Mouse (Mus musculus) hindbrain, embryonic 13.5 days (tissue): ENCODE measurements around the gene Nfic. TPM values are rescaled to one million over a fixed set of nuclear protein-coding genes. Genes with fewer than 3 reads are reported as not detected.

Source experiments
- ATAC-seq: fragments of 200-750 bp; cut with Nextera tagmentation; 2 replicates; pipeline ENCODE4 v1.8.0; 2017; ENCODE audit warnings: moderate TSS enrichment; ENCODE audit not compliant: low FRiP score
- H3K27ac ChIP-seq: fragments of 300-500 bp; sonication (generic); 2 replicates; pipeline ENCODE4 v1.5.1; 2015; ENCODE audit warnings: inconsistent platforms, mild to moderate bottlenecking, moderate library complexity
- H3K27me3 ChIP-seq: fragments of 300-500 bp; sonication (generic); 2 replicates; pipeline ENCODE4 v1.6.1; 2015; ENCODE audit warnings: mild to moderate bottlenecking, inconsistent platforms
- H3K36me3 ChIP-seq: fragments of 300-500 bp; sonication (generic); 2 replicates; pipeline ENCODE4 v1.6.1; 2015; ENCODE audit warnings: mild to moderate bottlenecking, inconsistent platforms
- H3K4me1 ChIP-seq: fragments of 300-500 bp; sonication (generic); replicated peaks from 2 replicates; pipeline ENCODE4 v1.6.1; 2015; ENCODE audit warnings: inconsistent platforms
- H3K4me2 ChIP-seq: fragments of 300-500 bp; sonication (generic); 2 replicates; pipeline ENCODE4 v1.6.1; 2015; ENCODE audit warnings: inconsistent platforms, mild to moderate bottlenecking, moderate library complexity
- H3K4me3 ChIP-seq: fragments of 300-500 bp; sonication (generic); 2 replicates; pipeline ENCODE4 v1.5.1; 2015; ENCODE audit warnings: mild to moderate bottlenecking, inconsistent platforms
- H3K9ac ChIP-seq: fragments of 300-500 bp; sonication (generic); 2 replicates; pipeline ENCODE4 v1.6.1; 2015; ENCODE audit warnings: mild to moderate bottlenecking, inconsistent platforms
- H3K9me3 ChIP-seq: fragments of 300-500 bp; sonication (generic); 2 replicates; pipeline ENCODE4 v1.6.1; 2016; ENCODE audit warnings: inconsistent platforms
- WGBS: fragments of 180-500 bp; shearing (Covaris S2); methylation state at CpG from one replicate; pipeline ENCODE4 v1.1.7; 2015; 5-methylcytosine and 5-hydroxymethylcytosine counted together
- polyA plus RNA-seq: library from polyadenylated mRNA; unstranded; fragments of >200 nt; fragmentation: Nextera tagmentation; extraction: Ambion mirVana; gene quantifications from 2 replicates; pipeline ENCODE4 v1.2.1, GENCODE M21; 2015

Nfic gene
- polyA plus RNA-seq, 1 experiment from 2014 or later, result 21.3 TPM

DNA sequence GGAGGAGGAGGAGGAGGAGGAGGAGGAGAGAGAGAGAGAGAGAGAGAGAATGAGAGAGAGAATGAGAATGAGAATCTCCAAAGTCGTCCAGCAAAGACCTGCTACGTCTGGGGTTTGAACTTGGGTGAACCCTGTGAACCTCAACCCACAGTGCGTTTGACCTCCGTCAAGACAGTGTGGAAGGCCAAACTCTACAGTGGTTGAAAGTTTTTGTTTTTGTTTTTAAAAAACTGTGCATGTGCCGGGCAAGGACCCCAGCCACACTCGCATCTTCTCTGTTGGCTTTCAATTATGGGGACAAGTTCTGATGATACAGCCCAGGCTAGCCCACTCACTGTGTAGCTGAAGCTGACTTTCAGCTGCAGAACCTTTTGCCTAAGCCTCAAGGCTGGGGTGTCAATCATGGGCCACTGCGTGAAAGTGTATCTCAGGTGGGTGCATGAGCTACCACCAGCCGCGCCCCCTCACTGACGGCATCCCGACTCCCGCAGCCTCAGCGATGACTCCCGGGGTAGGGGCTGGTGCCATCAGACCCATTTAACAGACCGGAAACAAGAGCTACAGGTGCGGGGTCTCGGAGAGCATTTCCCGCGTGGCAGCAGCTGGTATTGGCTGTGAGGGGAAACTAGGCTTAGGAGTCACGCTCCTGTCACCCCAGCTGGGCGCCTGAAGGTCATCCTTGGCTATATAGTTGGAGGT lies 23.1 kb downstream of the Nfic start:
- Histone ChIP-seq H3K9ac (no peak overlapping the region), H3K9me3 (no peaks in the 10 kb centered on the region), H3K36me3 (no peaks in the 10 kb centered on the region), H3K27ac (no peak overlapping the region), H3K4me3 (peak overlapping the region; percentile 16; the same call in 1 of the 2 replicates), H3K4me2 (peak overlapping the region; percentile 55), H3K4me1 (peaks cover 50% of the 10 kb centered on the region), H3K27me3 (peaks cover 35% of the 10 kb centered on the region)
- 66% methylated on average over 21 of the region's 21 CpGs for WGBS
- ATAC-seq, result peak; percentile 8

DNA sequence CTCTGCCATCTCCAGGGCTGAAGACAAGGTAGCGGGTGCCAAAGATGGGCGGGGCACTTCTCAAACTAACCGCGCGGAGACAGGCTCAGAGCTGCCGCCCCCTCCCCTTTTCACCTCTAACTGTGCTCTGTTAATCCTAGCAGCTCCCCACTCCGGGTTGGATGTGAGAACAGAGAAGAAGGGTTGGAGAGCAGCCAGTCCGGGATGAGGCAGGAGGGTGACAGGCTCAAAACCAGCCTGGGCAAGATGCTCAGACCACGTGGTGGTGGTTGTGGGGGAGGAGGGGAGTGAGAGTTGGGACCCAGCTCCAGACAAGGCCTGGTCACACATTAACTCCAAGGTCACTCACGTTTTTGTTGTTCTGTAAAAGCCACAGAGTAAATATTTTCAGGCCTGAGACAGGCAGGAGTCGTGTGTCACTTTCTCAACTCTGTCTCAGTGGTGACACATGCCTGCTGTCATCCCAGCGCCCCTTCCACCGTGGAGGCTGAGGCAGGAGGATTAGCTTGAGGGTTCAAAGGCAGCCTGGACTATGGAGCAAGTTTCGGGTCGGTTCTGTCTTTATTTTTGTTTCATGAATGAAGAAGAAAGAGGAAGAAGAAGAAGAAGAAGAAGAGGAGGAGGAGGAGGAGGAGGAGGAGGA lies 23.8 kb downstream of the Nfic start:
- Histone ChIP-seq H3K27me3 (peaks cover 37% of the 10 kb centered on the region), H3K27ac (peak overlapping the region; percentile 96), H3K4me2 (peak overlapping the region; percentile 83), H3K36me3 (no peaks in the 10 kb centered on the region), H3K4me1 (peaks cover 57% of the 10 kb centered on the region), H3K9ac (peak overlapping the region; percentile 90), H3K9me3 (no peaks in the 10 kb centered on the region), H3K4me3 (peak overlapping the region; percentile 73)
- 15% methylated on average over 15 of the region's 15 CpGs for WGBS
- ATAC-seq, result no peak

DNA sequence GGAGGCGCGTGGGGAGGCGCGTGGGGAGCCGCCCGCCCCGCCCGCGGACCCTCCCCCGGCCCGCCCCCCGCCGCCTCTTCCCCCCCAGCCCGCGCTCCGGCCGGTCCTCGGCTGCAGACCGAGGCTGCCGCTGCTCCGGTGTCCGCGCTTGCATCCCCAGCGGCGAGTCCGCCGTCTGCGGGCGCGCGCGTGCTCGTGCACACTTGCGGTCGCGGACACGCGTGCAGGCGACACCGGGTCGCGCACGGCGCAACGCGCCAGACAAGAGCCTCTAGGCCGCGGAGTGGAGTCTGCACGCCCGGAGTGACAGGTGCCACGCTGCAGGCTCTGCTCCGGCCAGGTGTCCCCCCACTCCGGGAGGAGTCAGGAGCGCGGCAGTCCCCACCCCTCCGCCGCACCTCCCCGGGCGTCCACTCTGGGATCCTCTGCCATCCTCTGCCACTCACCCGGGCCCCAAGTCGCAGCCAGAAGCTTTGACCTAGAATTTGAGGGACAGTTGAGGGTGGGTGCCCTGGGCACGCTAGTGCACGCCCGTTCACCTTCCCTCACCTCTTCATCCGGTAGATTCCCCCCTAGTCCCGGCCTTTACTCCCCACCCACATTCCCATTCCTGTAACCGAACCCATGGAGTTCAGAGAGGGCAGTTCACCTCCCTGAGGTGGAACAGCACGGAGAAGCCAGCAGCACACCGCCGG lies 24.5 kb downstream of the Nfic start:
- H3K27me3 ChIP-seq, result peaks cover 40% of the 10 kb centered on the region
- ATAC-seq, result peak; percentile 5; the same call in 1 of the 2 replicates
- WGBS, result 1% methylated on average over 51 of the region's 70 CpGs

DNA sequence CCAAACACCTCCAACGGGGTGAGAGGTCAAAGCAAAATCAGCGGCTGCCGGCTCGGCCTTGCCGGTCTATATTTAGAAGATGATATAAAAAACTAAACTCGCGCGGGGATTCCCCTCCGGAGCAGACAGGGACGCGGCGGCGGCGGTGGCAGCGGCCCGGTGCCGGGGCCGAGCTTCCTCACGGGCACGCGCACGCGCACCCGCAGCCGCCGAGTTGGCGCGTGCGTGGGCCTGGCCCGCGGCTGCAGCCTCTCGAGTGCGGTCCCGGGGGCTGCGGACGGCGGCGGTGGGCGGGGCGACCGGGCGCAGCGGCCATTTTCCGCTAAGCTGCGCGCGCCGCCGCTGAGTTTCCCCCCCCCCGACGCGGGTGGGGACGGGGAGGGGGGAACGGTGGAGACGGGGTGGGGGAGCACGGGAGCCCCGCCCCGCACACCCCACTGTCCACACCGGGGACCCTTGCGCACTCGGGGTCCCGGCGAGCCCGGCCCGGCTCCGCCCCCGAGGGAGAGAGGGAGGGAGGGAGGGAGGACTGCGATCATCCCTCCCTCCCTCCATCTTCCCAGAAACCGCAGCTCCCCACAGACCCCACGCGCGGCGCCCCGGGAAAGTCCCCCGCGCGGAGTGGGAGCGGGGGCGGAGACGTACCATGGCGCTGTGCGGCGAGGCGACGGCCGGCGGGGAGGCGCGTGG lies 25.1 kb downstream of the Nfic start:
- peaks cover 68% of the 10 kb centered on the region for H3K4me1 ChIP-seq
- H3K9me3 ChIP-seq, result no peaks in the 10 kb centered on the region
- peak overlapping the region; percentile 73 for H3K4me3 ChIP-seq
- peak overlapping the region; percentile 96 for H3K27ac ChIP-seq
- WGBS, result under 1% methylated on average over 56 of the region's 89 CpGs
- H3K36me3 ChIP-seq, result no peaks in the 10 kb centered on the region
- H3K4me2 ChIP-seq, result peak overlapping the region; percentile 83
- H3K27me3 ChIP-seq, result peaks cover 44% of the 10 kb centered on the region
- peak overlapping the region; percentile 90 for H3K9ac ChIP-seq
- peak; percentile 8; the same call in 1 of the 2 replicates for ATAC-seq

More for the DNA sequence above, 24.5 kb downstream of the Nfic start:
- H3K4me3 ChIP-seq, result peak overlapping the region; percentile 73
- peaks cover 64% of the 10 kb centered on the region for H3K4me1 ChIP-seq
- H3K4me2 ChIP-seq, result peak overlapping the region; percentile 83
- no peaks in the 10 kb centered on the region for H3K9me3 ChIP-seq
- no peaks in the 10 kb centered on the region for H3K36me3 ChIP-seq
- peak overlapping the region; percentile 90 for H3K9ac ChIP-seq
- H3K27ac ChIP-seq, result peak overlapping the region; percentile 96

DNA sequence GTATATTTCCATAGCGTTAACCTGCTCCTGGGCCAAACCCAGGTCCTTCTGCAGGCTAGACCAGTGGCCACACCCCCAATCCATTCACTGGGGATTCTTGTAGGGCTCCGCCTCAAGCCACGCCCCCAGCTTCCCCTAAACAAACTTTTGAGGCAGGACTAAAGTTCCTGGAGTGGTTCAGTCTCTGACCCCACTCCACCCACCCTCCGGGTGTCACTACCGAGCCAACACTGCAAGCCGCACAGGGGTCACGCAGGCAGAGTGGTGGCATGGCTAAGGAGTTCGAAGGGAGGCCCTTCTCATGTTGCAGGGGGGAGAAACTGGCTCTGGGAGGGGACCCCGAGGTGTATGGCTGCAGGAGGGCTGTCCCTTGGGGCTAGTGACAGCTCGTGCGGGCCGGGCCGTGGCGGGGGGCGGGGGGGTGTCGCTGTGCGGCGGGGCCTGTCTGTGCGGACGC lies 25.8 kb downstream of the Nfic start:
- Histone ChIP-seq H3K27me3 (peaks cover 47% of the 10 kb centered on the region), H3K4me3 (peak overlapping the region; percentile 73), H3K27ac (peak overlapping the region; percentile 96), H3K9me3 (no peaks in the 10 kb centered on the region), H3K36me3 (no peaks in the 10 kb centered on the region), H3K9ac (peak overlapping the region; percentile 90), H3K4me1 (peaks cover 68% of the 10 kb centered on the region), H3K4me2 (peak overlapping the region; percentile 83)
- no peak for ATAC-seq
- under 1% methylated on average over 19 of the region's 20 CpGs for WGBS

DNA sequence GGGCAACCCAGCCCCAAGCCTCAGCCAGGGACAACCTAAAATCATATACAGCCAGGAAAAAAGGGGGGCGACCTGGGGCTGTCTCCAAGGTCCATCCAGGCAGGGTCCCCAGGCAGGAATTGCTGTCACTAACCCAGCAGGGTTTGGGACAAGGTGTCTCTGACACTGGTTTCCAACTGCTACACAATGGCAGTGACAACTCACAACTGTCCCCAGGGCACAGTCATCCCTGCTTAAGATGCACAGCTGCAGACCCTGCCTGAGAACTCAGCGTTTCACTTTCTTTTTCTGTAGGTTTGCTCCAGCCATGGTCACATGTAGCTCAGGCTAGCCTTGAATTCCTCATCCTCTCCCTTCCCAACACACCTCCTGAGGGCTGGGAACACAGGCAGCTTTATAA lies 26.3 kb downstream of the Nfic start:
- H3K4me2 ChIP-seq, result peak overlapping the region; percentile 83
- peaks cover 69% of the 10 kb centered on the region for H3K4me1 ChIP-seq
- no peak for ATAC-seq
- WGBS, result 34% methylated on average over 2 of the region's 2 CpGs
- no peaks in the 10 kb centered on the region for H3K36me3 ChIP-seq
- 0 out of 2 replicates have a peak overlapping the region, but pooled peaks have one; percentile 25 for H3K27ac ChIP-seq
- H3K9ac ChIP-seq, result no peak overlapping the region
- peak overlapping the region; percentile 73 for H3K4me3 ChIP-seq
- H3K27me3 ChIP-seq, result peaks cover 53% of the 10 kb centered on the region
- H3K9me3 ChIP-seq, result no peaks in the 10 kb centered on the region

DNA sequence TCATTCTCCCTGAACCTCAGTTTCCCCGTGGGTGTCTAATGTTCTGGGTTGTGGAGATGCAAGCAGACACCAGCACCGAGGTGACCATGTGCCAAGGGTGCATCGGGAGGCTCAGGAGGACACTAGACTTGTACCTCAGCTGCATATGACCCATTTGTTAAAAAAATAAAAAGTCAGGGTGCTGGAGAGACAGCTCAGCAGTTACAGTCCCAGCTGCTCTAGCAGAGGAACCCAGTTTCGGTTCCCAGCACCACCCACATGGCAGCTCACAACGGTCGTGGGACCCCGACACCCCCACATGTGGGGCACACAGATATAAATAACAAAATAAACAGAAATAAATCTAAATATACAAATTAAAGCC lies 26.9 kb downstream of the Nfic start:
- peaks cover 52% of the 10 kb centered on the region for H3K27me3 ChIP-seq
- no peaks in the 10 kb centered on the region for H3K36me3 ChIP-seq
- ATAC-seq, result no peak
- H3K4me1 ChIP-seq, result peaks cover 66% of the 10 kb centered on the region
- H3K4me3 ChIP-seq, result no peak overlapping the region
- no peak overlapping the region for H3K27ac ChIP-seq
- no peaks in the 10 kb centered on the region for H3K9me3 ChIP-seq
- H3K4me2 ChIP-seq, result no peak overlapping the region
- no peak overlapping the region for H3K9ac ChIP-seq
- WGBS, result 95% methylated on average over 7 of the region's 7 CpGs

DNA sequence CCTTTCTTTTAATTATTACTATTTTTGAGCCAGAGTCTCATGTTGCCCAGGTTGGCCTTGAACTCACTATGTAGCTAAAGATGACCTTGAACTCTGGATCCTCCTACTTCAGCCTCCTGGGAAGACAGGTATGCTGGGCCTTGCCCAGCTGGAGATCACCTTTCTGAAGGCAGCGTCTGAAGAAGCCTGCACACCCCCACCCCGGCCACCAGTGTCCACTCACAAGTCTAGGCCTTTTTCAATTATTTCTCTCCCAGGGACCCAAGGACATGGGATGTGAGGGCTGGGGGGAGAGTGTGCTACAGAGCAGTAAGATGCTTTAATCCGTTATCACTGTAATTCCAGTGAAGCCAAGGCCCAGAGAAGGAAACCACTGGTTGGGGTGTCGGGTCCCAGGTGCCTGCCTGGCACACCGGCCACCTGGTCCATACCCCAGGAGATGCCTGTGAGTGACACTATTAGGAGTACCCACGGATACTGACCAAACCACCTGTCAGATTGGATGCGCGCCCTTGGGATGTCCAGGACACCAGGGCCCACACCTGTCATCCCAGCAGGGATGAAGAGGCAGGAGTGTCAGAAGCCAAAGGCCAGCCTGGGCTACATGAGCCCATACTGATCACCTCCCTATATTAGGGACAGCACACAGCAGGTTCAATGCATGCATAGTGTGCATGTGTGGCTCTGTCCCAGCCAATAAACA lies 27.5 kb downstream of the Nfic start:
- Histone ChIP-seq H3K36me3 (no peaks in the 10 kb centered on the region), H3K4me2 (no peak overlapping the region), H3K4me1 (peaks cover 61% of the 10 kb centered on the region), H3K9me3 (no peaks in the 10 kb centered on the region), H3K27me3 (peaks cover 52% of the 10 kb centered on the region), H3K9ac (no peak overlapping the region), H3K27ac (no peak overlapping the region), H3K4me3 (no peak overlapping the region)
- WGBS, result 74% methylated on average over 8 of the region's 8 CpGs
- no peak for ATAC-seq

DNA sequence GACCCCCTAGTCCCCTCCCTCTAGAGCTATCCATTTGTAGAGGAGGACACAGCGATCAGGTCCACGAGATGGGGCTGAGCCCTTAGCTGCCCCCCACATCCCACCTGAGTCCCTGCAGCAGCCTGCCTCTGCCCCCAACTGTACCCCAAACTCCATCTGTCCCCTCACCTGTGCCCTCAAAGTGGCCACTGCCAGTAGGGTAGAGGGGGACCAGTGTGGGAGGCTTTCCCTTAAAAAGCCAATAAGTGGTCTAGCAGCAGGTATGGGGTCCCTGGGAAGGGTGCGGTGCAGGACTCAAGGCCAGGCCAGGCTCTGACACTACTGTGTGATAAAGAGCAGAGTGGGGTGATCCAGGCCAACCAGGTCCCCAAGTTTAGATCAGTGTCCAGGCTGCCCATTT lies 28.1 kb downstream of the Nfic start:
- Histone ChIP-seq H3K9me3 (no peaks in the 10 kb centered on the region), H3K9ac (peak overlapping the region; percentile 63), H3K27me3 (peaks cover 58% of the 10 kb centered on the region), H3K36me3 (no peaks in the 10 kb centered on the region), H3K4me1 (peaks cover 56% of the 10 kb centered on the region), H3K4me2 (peak overlapping the region; percentile 61), H3K4me3 (peak overlapping the region; percentile 40), H3K27ac (no peak overlapping the region)
- WGBS, result 22% methylated on average over 3 of the region's 3 CpGs
- no peak for ATAC-seq

DNA sequence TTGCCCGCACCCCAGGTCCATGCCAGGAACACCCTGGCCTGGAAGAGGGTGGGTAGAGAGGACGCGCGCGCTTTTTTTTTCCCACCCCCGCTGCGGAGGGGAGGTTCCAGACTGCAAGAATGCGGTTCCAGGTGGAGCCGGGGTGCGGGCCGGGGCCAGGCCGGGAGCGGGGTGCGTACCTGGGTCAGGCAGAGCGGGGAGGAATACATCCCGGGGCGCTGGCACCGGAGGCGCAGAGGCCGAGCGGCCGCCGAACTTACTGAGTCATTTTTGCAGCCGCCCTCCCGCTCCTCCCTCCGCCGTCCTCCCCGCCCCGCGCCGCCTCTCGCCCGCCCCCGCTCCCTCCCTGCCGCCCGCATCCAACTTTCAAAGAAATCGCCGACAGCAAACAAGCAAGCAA lies 28.5 kb downstream of the Nfic start:
- peak overlapping the region; percentile 40 for H3K4me3 ChIP-seq
- H3K9me3 ChIP-seq, result no peaks in the 10 kb centered on the region
- peak overlapping the region; percentile 61 for H3K4me2 ChIP-seq
- whole genome bisulfite sequencing, result 3% methylated on average over 38 of the region's 38 CpGs
- peak overlapping the region; percentile 63 for H3K9ac ChIP-seq
- peaks cover 60% of the 10 kb centered on the region for H3K27me3 ChIP-seq
- no peaks in the 10 kb centered on the region for H3K36me3 ChIP-seq
- ATAC-seq, result no peak
- peaks cover 55% of the 10 kb centered on the region for H3K4me1 ChIP-seq
- H3K27ac ChIP-seq, result no peak overlapping the region

DNA sequence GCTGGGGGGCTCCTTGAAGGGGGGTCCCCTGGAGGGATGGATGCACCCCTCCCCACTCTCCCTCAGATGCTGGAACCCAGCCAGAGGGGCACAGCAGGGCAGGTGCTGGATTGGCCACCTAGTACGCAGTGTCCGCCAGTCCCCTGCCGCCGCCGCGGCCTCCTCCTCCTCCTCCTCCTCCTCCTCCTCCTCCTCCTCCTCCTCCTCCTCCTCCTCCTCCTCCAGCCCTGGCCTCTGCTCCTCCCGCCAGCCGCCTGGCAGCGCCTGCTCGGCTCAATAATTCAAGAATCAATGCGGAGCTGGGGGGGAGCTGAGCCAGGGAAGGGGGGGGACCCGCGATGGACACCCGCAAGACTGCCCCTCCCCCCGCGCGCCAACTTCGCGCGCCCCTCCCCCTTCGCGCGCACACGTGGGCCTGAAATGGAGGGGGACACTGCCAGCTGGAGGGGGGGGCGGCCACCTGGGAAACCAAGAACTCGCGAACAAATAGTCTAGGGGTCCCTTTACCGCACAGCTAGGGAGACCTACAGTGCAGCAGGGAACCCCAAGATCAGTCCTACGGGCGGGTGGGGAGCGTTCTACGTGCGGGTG lies 29.3 kb downstream of the Nfic start:
- peaks cover 50% of the 10 kb centered on the region for H3K4me1 ChIP-seq
- no peak for ATAC-seq
- peaks cover 60% of the 10 kb centered on the region for H3K27me3 ChIP-seq

More for the DNA sequence above, 29.3 kb downstream of the Nfic start:
- Histone ChIP-seq H3K9ac (peak overlapping the region; percentile 63), H3K4me3 (peak overlapping the region; percentile 40), H3K27ac (no peak overlapping the region), H3K4me2 (peak overlapping the region; percentile 61), H3K36me3 (no peaks in the 10 kb centered on the region), H3K9me3 (no peaks in the 10 kb centered on the region)
- 0% methylated on average over 16 of the region's 33 CpGs for WGBS
